Mouse (Mus musculus): ENCODE data around the gene Dmgdh. TPM values are rescaled to one million over a fixed set of nuclear protein-coding genes. Genes with fewer than 3 reads are reported as not detected.

Gene Dmgdh
- total and polyA plus RNA-seq, 3 experiments = 0.20 to 0.27 TPM; not detected in 1

- Histone ChIP-seq H3K4me2 (ENCODE audit: insufficient read depth, low read depth, poor library complexity, severe bottlenecking) (no peak overlapping the region), H3K36me3 (replicated peaks in 1 of 2; ENCODE audit: control insufficient read depth in 1 of 2, insufficient read depth in 1 of 2, low read length in 1 of 2) (no peaks in the 10 kb centered on the region), H3K4me3 (replicated peaks in 1 of 3; ENCODE audit: low read depth in 2 of 3, low read length in 2 of 3, poor library complexity in 1 of 3) (no peak overlapping the region), H3K9me3 (replicated peaks; ENCODE audit: low read length) (peaks cover 2% of the 10 kb centered on the region), H3K27ac (ENCODE audit: insufficient read depth, low read depth) (no peak overlapping the region), H3K4me1 (ENCODE audit: control insufficient read depth in 1 of 2, insufficient read depth in 2 of 2) (peaks cover 0 to 16% of the 10 kb centered on the region in 2 experiments; a peak in 2 of 4 replicates), H3K9ac (ENCODE audit: insufficient read depth, low read depth) (no peak overlapping the region), H3K27me3 (replicated peaks) (no peaks in the 10 kb centered on the region), H3K79me2 (replicated peaks; ENCODE audit: control insufficient read depth, extremely low read depth, insufficient read depth, poor library complexity, severe bottlenecking) (no peaks in the 10 kb centered on the region)
- TF ChIP-seq ZNF384 (IDR thresholded peaks at IDR 0.05; ENCODE audit: low read depth, low read length) (no peak), SIN3A (IDR thresholded peaks at IDR 0.05; ENCODE audit: low read length) (no peak), USF1 (IDR thresholded peaks at IDR 0.05; ENCODE audit: low read depth, low read length) (no peak), NELFE (IDR thresholded peaks at IDR 0.05; ENCODE audit: low read depth, low read length) (no peak), RCOR1 (conservative IDR thresholded peaks at IDR 0.05; ENCODE audit: low read depth, low read length) (no peak)
- DNase-seq (ENCODE audit: extremely low read depth) = no peak
- in situ Hi-C loops (cut with MboI; ENCODE audit: low pct_ligation_motif_present, low pct_unique_long_range_greater_than_20kb, low sequenced_read_pairs) (loop anchor here (25.0 kb wide), 1 partner anchor 351 kb away; no protein-coding TSS in a partner anchor), dilution Hi-C loops (cut with MboI; ENCODE audit: extremely low pct_ligation_motif_present, extremely low pct_unique_long_range_greater_than_20kb, low sequenced_read_pairs) (no loop called here)
These were observed 111.8 kb downstream of the Dmgdh start for GRCm38 (mm10) chr13:93786051-93786450.

GRCm38 (mm10) chr13:93787647-93788046 is 113.4 kb downstream of the Dmgdh start:
- no peaks in the 10 kb centered on the region for H3K79me2 ChIP-seq (replicated peaks; ENCODE audit: control insufficient read depth, extremely low read depth, insufficient read depth, poor library complexity, severe bottlenecking)

GRCm38 (mm10) chr13:93792945-93793642 is 118.9 kb downstream of the Dmgdh start:
- dilution Hi-C loops (cut with MboI; ENCODE audit: extremely low pct_ligation_motif_present, extremely low pct_unique_long_range_greater_than_20kb, low sequenced_read_pairs) = no loop called here
- in situ Hi-C loops (cut with MboI; ENCODE audit: low pct_ligation_motif_present, low pct_unique_long_range_greater_than_20kb, low sequenced_read_pairs) = loop anchor here (25.0 kb wide), 1 partner anchor 344 kb away; no protein-coding TSS in a partner anchor
- peak; percentile 30 for DNase-seq (ENCODE audit: extremely low read depth)

More at GRCm38 (mm10) chr13:93787647-93788046, 113.4 kb downstream of the Dmgdh start:
- H3K9ac ChIP-seq (ENCODE audit: insufficient read depth, low read depth) = no peak overlapping the region
- H3K36me3 ChIP-seq (replicated peaks in 1 of 2; ENCODE audit: control insufficient read depth in 1 of 2, insufficient read depth in 1 of 2, low read length in 1 of 2) = peaks cover 0 to 3% of the 10 kb centered on the region in 2 experiments
- no peak overlapping the region for H3K4me2 ChIP-seq (ENCODE audit: insufficient read depth, low read depth, poor library complexity, severe bottlenecking)
- TF ChIP-seq USF2 (conservative IDR thresholded peaks at IDR 0.05; ENCODE audit: low read depth, low read length) (no peak), MEF2A (IDR thresholded peaks at IDR 0.05; ENCODE audit: borderline replicate concordance, low read depth, low read length) (no peak), SIN3A (IDR thresholded peaks at IDR 0.05; ENCODE audit: low read length) (no peak), MAZ (IDR thresholded peaks at IDR 0.05; ENCODE audit: low read depth, low read length) (no peak), TBP (conservative IDR thresholded peaks at IDR 0.05; ENCODE audit: low read depth, low read length) (no peak), CHD2 (IDR thresholded peaks at IDR 0.05; ENCODE audit: low read length) (no peak), UBTF (IDR thresholded peaks at IDR 0.05; ENCODE audit: low read depth, low read length) (no peak), RCOR1 (conservative IDR thresholded peaks at IDR 0.05; ENCODE audit: low read depth, low read length) (no peak), BHLHE40 (IDR thresholded peaks at IDR 0.05; ENCODE audit: low read depth, low read length) (no peak), ELF1 (IDR thresholded peaks at IDR 0.05; ENCODE audit: low read depth, low read length) (no peak), IRF4 (IDR thresholded peaks at IDR 0.05; ENCODE audit: low read depth, low read length) (no peak), PAX5 (IDR thresholded peaks at IDR 0.05; ENCODE audit: low read length) (no peak), KAT2A (IDR thresholded peaks at IDR 0.05; ENCODE audit: insufficient replicate concordance, low read length) (no peak)
- no peak overlapping the region for H3K27ac ChIP-seq (ENCODE audit: insufficient read depth, low read depth)
- H3K4me1 ChIP-seq (ENCODE audit: control insufficient read depth in 1 of 2, insufficient read depth in 2 of 2) = peaks cover 0 to 14% of the 10 kb centered on the region in 2 experiments; a peak in 2 of 4 replicates
- no peak overlapping the region for H3K4me3 ChIP-seq (replicated peaks in 1 of 3; ENCODE audit: low read depth in 2 of 3, low read length in 2 of 3, poor library complexity in 1 of 3)
- dilution Hi-C loops (cut with MboI; ENCODE audit: extremely low pct_ligation_motif_present, extremely low pct_unique_long_range_greater_than_20kb, low sequenced_read_pairs) (no loop called here), in situ Hi-C loops (cut with MboI; ENCODE audit: low pct_ligation_motif_present, low pct_unique_long_range_greater_than_20kb, low sequenced_read_pairs) (loop anchor here (25.0 kb wide), 1 partner anchor 350 kb away; no protein-coding TSS in a partner anchor)
- DNase-seq (ENCODE audit: extremely low read depth) = no peak
- H3K9me3 ChIP-seq (replicated peaks; ENCODE audit: low read length) = no peaks in the 10 kb centered on the region
- H3K27me3 ChIP-seq (replicated peaks) = no peaks in the 10 kb centered on the region

More at GRCm38 (mm10) chr13:93792945-93793642, 118.9 kb downstream of the Dmgdh start:
- H3K4me2 ChIP-seq (ENCODE audit: insufficient read depth, low read depth, poor library complexity, severe bottlenecking) = no peak overlapping the region
- H3K9ac ChIP-seq (ENCODE audit: insufficient read depth, low read depth) = no peak overlapping the region
- H3K4me1 ChIP-seq (ENCODE audit: control insufficient read depth in 1 of 2, insufficient read depth in 2 of 2) = no peaks in the 10 kb centered on the region; a peak in 1 of 4 replicates
- H3K27me3 ChIP-seq (replicated peaks) = no peaks in the 10 kb centered on the region
- peaks cover 0 to 10% of the 10 kb centered on the region in 2 experiments for H3K36me3 ChIP-seq (replicated peaks in 1 of 2; ENCODE audit: control insufficient read depth in 1 of 2, insufficient read depth in 1 of 2, low read length in 1 of 2)
- H3K9me3 ChIP-seq (replicated peaks; ENCODE audit: low read length) = peaks cover 2% of the 10 kb centered on the region
- no peaks in the 10 kb centered on the region for H3K79me2 ChIP-seq (replicated peaks; ENCODE audit: control insufficient read depth, extremely low read depth, insufficient read depth, poor library complexity, severe bottlenecking)
- TF ChIP-seq ELF1 (IDR thresholded peaks at IDR 0.05; ENCODE audit: low read depth, low read length) = no peak
- TF ChIP-seq ZMIZ1 (IDR thresholded peaks at IDR 0.05; ENCODE audit: low read depth, low read length) = no peak
- TF ChIP-seq ZKSCAN1 (IDR thresholded peaks at IDR 0.05; ENCODE audit: borderline replicate concordance, low read depth, low read length) = no peak
- TF ChIP-seq BHLHE40 (IDR thresholded peaks at IDR 0.05; ENCODE audit: low read depth, low read length) = no peak
- no peak for TF ChIP-seq IRF4 (IDR thresholded peaks at IDR 0.05; ENCODE audit: low read depth, low read length)
- no peak for TF ChIP-seq PAX5 (IDR thresholded peaks at IDR 0.05; ENCODE audit: low read length)
- peak in 1 of 2 experiments; percentile 64; a peak in 2 of 4 replicates for TF ChIP-seq CTCF (conservative IDR thresholded peaks at IDR 0.05 in 1 of 2, IDR thresholded peaks at IDR 0.05 in 1 of 2; ENCODE audit: low read depth in 2 of 2, low read length in 2 of 2)
- no peak for TF ChIP-seq ZNF384 (IDR thresholded peaks at IDR 0.05; ENCODE audit: low read depth, low read length)
- TF ChIP-seq SIN3A (IDR thresholded peaks at IDR 0.05; ENCODE audit: low read length) = no peak
- peak; percentile 46 for TF ChIP-seq SMC3 (IDR thresholded peaks at IDR 0.05; ENCODE audit: low read depth, low read length)
- TF ChIP-seq RAD21 (IDR thresholded peaks at IDR 0.05; ENCODE audit: low read depth, low read length) = peak; percentile 76
- TF ChIP-seq MEF2A (IDR thresholded peaks at IDR 0.05; ENCODE audit: borderline replicate concordance, low read depth, low read length) = peak; percentile 15; the same call in 1 of the 2 replicates
- no peak overlapping the region for H3K4me3 ChIP-seq (replicated peaks in 1 of 3; ENCODE audit: low read depth in 2 of 3, low read length in 2 of 3, poor library complexity in 1 of 3)
- H3K27ac ChIP-seq (ENCODE audit: insufficient read depth, low read depth) = no peak overlapping the region

Measured in CH12.LX (cell line).